Mouse (Mus musculus): Measurements from ENCODE around the gene Tmem117. TPM values are rescaled to one million over a fixed set of nuclear protein-coding genes. Genes with fewer than 3 reads are reported as not detected.

Gene Tmem117
- polyA plus RNA-seq, 1 experiment from 2014 or later, result 7.7 TPM

DNA sequence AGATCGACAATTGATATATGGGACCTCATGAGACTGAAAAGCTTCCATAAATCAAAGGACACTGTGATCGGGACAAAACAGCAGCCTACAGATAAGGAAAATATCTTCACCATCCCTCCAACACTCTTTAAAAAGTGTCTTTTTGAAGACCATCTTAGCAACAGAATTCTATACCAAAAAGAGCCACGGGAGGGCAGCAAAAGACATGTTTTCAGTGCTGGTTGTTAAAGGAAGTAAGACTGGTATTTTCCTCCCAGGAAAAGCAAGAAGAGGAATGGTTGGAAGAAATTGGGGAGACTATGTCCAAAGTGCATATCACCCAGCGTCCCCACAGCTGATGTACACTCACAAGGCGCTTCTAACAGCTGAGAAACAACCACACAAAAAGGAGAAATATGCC, 93.7 kb downstream of the Tmem117 start:
- ChIA-PET POLR2A (no interaction called here), CTCF (no interaction called here)
- DNase-seq (ENCODE audit: low read depth, low spot score) (no peak), ATAC-seq (no peak)
- no peaks in the 10 kb centered on the region for H3K27me3 ChIP-seq
- in situ Hi-C loops (cut with MboI; ENCODE audit: low pct_unique_long_range_greater_than_20kb), result no loop called here
- peak; percentile 64 for TF ChIP-seq CTCF (IDR thresholded peaks at IDR 0.05)

GRCm38 (mm10) chr15:94732104-94732503, 103.1 kb downstream of the Tmem117 start:
- DNase-seq (ENCODE audit: low read depth, low spot score) (no peak), ATAC-seq (peak; percentile 26)
- in situ Hi-C loops (cut with MboI; ENCODE audit: low pct_unique_long_range_greater_than_20kb), result no loop called here
- no peaks in the 10 kb centered on the region for H3K27me3 ChIP-seq
- CTCF ChIA-PET, result no interaction called here
- POLR2A ChIA-PET, result interaction anchor here (0.5 kb wide), 1 partner anchor 18 kb away, joined by 4 read pairs; no protein-coding TSS in a partner anchor
- no peak for TF ChIP-seq CTCF (IDR thresholded peaks at IDR 0.05)

- ChIA-PET POLR2A (no interaction called here), CTCF (interaction anchor here (0.7 to 2.8 kb wide), 3 partner anchors 9 to 816 kb away, joined by 3 to 21 read pairs (median 4); no protein-coding TSS in a partner anchor)
- DNase-seq (ENCODE audit: low read depth, low spot score), result no peak
- no peak for ATAC-seq
- no peaks in the 10 kb centered on the region for H3K27me3 ChIP-seq
- in situ Hi-C loops (cut with MboI; ENCODE audit: low pct_unique_long_range_greater_than_20kb), result loop anchor here (5.0 kb wide), 1 partner anchor 803 kb away; no protein-coding TSS in a partner anchor
- TF ChIP-seq CTCF (IDR thresholded peaks at IDR 0.05), result peak; percentile 70
These were observed 140.2 kb downstream of the Tmem117 start for GRCm38 (mm10) chr15:94769227-94769626.

DNA sequence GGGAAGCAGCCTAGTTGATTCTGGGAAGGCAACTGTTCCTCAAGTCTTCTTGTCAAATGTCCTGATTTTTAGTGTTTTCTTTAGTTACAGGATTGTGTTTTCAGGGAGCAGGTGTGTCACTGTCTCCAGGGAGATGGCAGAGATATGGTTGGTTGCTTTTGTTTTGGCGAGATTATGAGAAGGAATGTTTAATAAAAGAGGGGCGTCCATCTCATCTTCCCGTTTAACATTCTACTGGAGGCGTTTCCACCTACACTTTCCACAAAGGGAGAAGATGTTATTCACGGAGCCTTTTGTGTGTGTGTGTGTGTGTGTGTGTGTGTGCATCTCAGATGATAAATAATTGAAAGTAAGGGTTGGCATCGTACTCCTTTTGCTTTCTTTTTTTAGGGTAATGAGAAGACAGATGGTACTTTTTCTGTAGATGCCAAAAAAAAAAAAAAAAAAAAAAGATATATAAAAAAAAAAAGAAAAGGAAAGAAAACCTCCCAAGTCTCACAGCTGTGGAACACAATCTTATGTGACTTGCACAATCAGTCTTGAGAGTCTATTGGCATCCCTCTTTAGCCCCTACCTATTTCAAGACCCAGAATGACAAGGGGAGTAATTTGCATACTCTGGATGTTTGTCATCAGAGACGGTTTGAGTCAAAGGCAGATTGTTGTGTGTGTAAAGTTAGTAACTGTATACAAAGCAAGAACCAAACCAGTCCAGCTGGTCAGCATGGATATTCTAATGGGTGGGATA, 142.0 kb downstream of the Tmem117 start:
- no peak for ATAC-seq
- DNase-seq (ENCODE audit: low read depth, low spot score), result no peak
- no peak for TF ChIP-seq CTCF (IDR thresholded peaks at IDR 0.05)
- H3K27me3 ChIP-seq, result no peaks in the 10 kb centered on the region
- ChIA-PET CTCF (no interaction called here), POLR2A (no interaction called here)
- in situ Hi-C loops (cut with MboI; ENCODE audit: low pct_unique_long_range_greater_than_20kb), result no loop called here

DNA sequence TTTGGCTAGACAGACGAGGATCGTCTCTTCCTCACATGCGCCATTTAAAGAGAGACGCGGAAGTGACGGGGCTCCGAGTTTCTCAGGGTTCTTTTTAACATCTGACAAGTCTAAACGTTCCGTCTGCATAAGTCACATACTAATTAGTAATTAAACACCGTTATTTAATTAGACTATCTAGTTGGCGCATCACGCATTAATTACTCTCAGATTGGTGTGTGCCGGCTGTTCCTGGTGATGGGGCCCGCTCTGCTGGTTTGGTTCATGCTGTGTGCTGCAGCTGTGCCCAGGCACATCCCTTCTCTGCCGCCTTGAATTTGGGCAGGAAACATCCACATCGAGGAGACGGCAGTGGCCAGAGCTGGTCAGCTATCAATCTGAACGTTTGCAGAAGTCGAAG, 142.7 kb downstream of the Tmem117 start:
- H3K27me3 ChIP-seq, result no peaks in the 10 kb centered on the region
- in situ Hi-C loops (cut with MboI; ENCODE audit: low pct_unique_long_range_greater_than_20kb), result no loop called here
- ChIA-PET CTCF (no interaction called here), POLR2A (no interaction called here)
- DNase-seq (ENCODE audit: low read depth, low spot score), result no peak
- no peak for ATAC-seq
- TF ChIP-seq CTCF (IDR thresholded peaks at IDR 0.05), result no peak

DNA sequence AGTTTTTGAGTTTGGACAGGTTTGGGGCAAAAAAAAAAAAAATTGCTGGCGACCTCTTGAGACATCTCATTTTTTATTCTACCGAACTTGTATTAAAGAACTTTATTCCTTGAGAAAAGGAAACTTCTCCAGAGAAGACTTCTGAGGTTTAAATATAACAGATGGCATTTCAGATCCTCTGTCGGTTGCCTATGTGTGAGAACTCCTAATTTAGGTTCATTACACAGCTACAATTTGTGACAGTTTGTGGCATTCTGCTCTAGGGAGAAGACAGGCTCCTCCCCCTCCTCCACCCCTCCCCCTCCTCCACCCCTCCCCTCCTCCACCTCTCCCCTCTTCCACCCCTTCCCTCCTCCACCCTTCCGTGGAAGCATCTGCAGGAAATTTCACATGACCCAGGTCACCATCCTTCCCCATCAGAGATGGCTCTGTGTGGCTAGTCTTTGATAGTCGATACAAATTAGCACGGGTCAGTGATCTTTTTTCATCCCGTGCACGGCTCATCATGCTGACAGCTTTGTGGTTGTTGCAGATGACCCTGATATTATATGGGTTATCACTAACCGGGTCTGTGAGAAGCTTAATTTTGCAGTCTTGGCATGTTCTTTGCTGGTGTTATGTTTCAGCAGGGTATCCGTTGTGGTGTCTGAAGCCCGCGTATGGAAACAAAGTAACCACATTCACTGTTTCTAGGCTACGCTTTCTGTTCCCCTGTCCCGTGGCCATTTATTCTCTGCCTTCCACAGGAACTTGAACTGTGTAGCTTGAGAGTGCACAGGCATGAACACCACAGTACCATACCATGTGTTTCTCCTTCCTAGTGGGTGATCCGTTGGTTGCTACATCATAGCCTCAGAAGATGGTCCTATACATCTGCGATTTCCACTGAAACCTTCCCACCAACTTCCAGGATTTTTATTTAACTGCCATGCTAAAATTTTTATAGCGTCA, 147.4 kb downstream of the Tmem117 start:
- H3K27me3 ChIP-seq, result no peaks in the 10 kb centered on the region
- CTCF ChIA-PET, result no interaction called here
- ATAC-seq, result no peak
- POLR2A ChIA-PET, result no interaction called here
- no peak for TF ChIP-seq CTCF (IDR thresholded peaks at IDR 0.05)
- in situ Hi-C loops (cut with MboI; ENCODE audit: low pct_unique_long_range_greater_than_20kb), result no loop called here
- no peak for DNase-seq (ENCODE audit: low read depth, low spot score)

DNA sequence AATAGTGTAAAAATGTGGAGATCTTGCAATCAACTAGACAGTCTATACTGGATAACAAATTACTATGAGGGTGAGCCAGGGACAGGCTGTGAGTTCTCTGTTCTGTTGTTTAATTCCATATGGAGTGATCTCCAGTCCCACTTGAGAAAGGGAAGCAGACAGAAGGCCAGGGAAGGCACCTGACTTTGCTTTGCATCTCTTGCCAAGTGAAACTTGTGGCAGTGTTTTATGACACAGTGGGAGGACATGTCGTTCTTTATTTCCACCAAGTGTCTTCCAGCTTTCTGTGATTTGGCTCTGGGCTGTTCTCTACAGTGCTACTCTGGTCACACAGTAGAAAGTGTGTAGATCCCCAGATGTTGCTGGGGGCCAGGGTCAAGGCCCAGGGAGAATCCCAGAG, 152.5 kb downstream of the Tmem117 start:
- ATAC-seq (no peak), DNase-seq (ENCODE audit: low read depth, low spot score) (no peak)
- no peak for TF ChIP-seq CTCF (IDR thresholded peaks at IDR 0.05)
- in situ Hi-C loops (cut with MboI; ENCODE audit: low pct_unique_long_range_greater_than_20kb), result no loop called here
- H3K27me3 ChIP-seq, result no peaks in the 10 kb centered on the region
- CTCF ChIA-PET, result no interaction called here
- POLR2A ChIA-PET, result no interaction called here

DNA sequence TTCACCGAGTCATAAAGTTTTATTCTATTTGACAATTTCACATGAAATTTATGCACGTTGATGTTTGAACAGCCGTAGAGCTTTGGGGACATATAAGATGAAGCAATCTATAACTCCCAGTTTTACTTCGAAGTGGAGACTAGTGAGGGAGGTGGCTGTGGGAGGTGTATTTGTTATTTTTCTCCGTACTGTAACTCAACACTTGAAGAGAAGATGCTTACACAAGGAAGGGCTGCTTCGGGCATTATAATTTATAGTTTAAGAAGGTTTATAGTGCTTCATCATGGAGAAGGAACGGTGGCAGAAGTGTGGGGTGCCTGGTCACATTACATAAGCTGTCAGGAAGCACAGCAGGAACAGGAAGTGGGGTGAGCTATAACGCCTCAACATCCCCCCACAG, 164.4 kb downstream of the Tmem117 start:
- CTCF ChIA-PET, result no interaction called here
- no peak for TF ChIP-seq CTCF (IDR thresholded peaks at IDR 0.05)
- no peak for DNase-seq (ENCODE audit: low read depth, low spot score)
- POLR2A ChIA-PET, result no interaction called here
- in situ Hi-C loops (cut with MboI; ENCODE audit: low pct_unique_long_range_greater_than_20kb), result no loop called here
- ATAC-seq, result no peak
- no peaks in the 10 kb centered on the region for H3K27me3 ChIP-seq

GRCm38 (mm10) chr15:94795484-94795883, 166.5 kb downstream of the Tmem117 start:
- no peak for DNase-seq (ENCODE audit: low read depth, low spot score)
- no peak for TF ChIP-seq CTCF (IDR thresholded peaks at IDR 0.05)
- CTCF ChIA-PET, result no interaction called here
- H3K27me3 ChIP-seq, result no peaks in the 10 kb centered on the region
- in situ Hi-C loops (cut with MboI; ENCODE audit: low pct_unique_long_range_greater_than_20kb), result no loop called here
- ATAC-seq, result no peak
- POLR2A ChIA-PET, result no interaction called here

DNA sequence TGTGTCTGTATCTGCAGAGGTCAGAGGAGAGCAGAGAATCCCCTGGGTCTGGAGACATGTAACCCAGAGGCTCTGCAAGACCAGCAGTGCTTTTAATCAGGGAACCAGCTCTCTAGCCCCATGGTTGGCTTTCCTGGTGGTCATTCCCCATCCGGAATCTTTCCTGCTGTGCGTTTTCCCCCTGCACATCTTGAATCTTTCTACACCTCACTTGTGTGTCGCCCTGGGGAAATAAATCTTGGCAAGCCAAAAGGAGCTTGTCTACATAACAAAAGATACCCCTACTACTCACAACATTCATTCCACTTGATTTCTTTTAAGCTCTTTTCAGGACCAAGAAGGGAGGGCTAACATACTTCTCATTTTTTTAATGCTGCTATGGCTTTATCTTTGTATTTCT, 169.2 kb downstream of the Tmem117 start:
- ChIA-PET POLR2A (interaction anchor here (1.2 kb wide), 1 partner anchor 13 kb away, joined by 3 read pairs; no protein-coding TSS in a partner anchor), CTCF (interaction anchor here (1.5 kb wide), 1 partner anchor 19 kb away, joined by 4 read pairs; no protein-coding TSS in a partner anchor)
- ATAC-seq, result no peak
- TF ChIP-seq CTCF (IDR thresholded peaks at IDR 0.05), result no peak
- no peaks in the 10 kb centered on the region for H3K27me3 ChIP-seq
- no peak for DNase-seq (ENCODE audit: low read depth, low spot score)
- in situ Hi-C loops (cut with MboI; ENCODE audit: low pct_unique_long_range_greater_than_20kb), result no loop called here

GRCm38 (mm10) chr15:94801462-94801861, 172.4 kb downstream of the Tmem117 start:
- ChIA-PET POLR2A (no interaction called here), CTCF (no interaction called here)
- in situ Hi-C loops (cut with MboI; ENCODE audit: low pct_unique_long_range_greater_than_20kb), result no loop called here
- no peaks in the 10 kb centered on the region for H3K27me3 ChIP-seq
- ATAC-seq (no peak), DNase-seq (ENCODE audit: low read depth, low spot score) (no peak)
- no peak for TF ChIP-seq CTCF (IDR thresholded peaks at IDR 0.05)
